Mouse (Mus musculus) neural tube, embryonic 11.5 days (tissue): ENCODE data around the gene Cerk. TPM values are rescaled to one million over a fixed set of nuclear protein-coding genes. Genes with fewer than 3 reads are reported as not detected.

ENCODE experiments used
- ATAC-seq: fragments of 200-750 bp; cut with Nextera tagmentation; 2 replicates; pipeline ENCODE4 v1.8.0; 2017; ENCODE audit warnings: moderate number of reproducible peaks, mild to moderate bottlenecking, moderate TSS enrichment, moderate library complexity; ENCODE audit not compliant: insufficient read depth, low FRiP score, low TSS enrichment
- DNase-seq: peaks from one replicate; pipeline ENCODE4 v3.0.0-alpha.2; 2015; ENCODE audit warnings: low spot score
- H3K27ac ChIP-seq: fragments of 300-500 bp; sonication (generic); 2 replicates; pipeline ENCODE4 v1.5.1; 2014; ENCODE audit warnings: low read depth, mild to moderate bottlenecking, low read length
- H3K27me3 ChIP-seq: fragments of 300-500 bp; sonication (generic); 2 replicates; pipeline ENCODE4 v1.6.1; 2014; ENCODE audit warnings: mild to moderate bottlenecking, low read length, mixed read lengths; ENCODE audit not compliant: control insufficient read depth, insufficient read depth
- H3K36me3 ChIP-seq: fragments of 300-500 bp; sonication (generic); 2 replicates; pipeline ENCODE4 v1.6.1; 2014; ENCODE audit warnings: mild to moderate bottlenecking, low read length, moderate library complexity, mixed read lengths; ENCODE audit not compliant: control insufficient read depth, insufficient read depth
- H3K4me1 ChIP-seq: fragments of 300-500 bp; sonication (generic); 2 replicates; pipeline ENCODE4 v1.6.1; 2014; ENCODE audit warnings: low read length, mixed read lengths; ENCODE audit not compliant: control insufficient read depth, insufficient read depth
- H3K4me2 ChIP-seq: fragments of 300-500 bp; sonication (generic); 2 replicates; pipeline ENCODE4 v1.6.1; 2014; ENCODE audit warnings: low read depth, mild to moderate bottlenecking, moderate library complexity
- H3K4me3 ChIP-seq: fragments of 300-500 bp; sonication (generic); 2 replicates; pipeline ENCODE4 v1.5.1; 2014; ENCODE audit warnings: low read depth, low read length
- H3K9ac ChIP-seq: fragments of 300-500 bp; sonication (generic); 2 replicates; pipeline ENCODE4 v1.6.1; 2014; ENCODE audit warnings: mild to moderate bottlenecking, low read length
- H3K9me3 ChIP-seq: fragments of 300-500 bp; sonication (generic); 2 replicates; pipeline ENCODE4 v1.6.1; 2016; ENCODE audit warnings: low read length; ENCODE audit not compliant: control insufficient read depth
- WGBS: fragments of 180-500 bp; shearing (Covaris S2); extraction: QIAGEN DNeasy Blood & Tissue Kit; methylation state at CpG from one replicate; pipeline ENCODE4 v1.1.7; 2014; 5-methylcytosine and 5-hydroxymethylcytosine counted together
- polyA plus RNA-seq: library from polyadenylated mRNA; unstranded; fragments of >200 nt; fragmentation: Nextera tagmentation; extraction: Ambion mirVana; gene quantifications from 2 replicates; pipeline ENCODE4 v1.2.1, GENCODE M21; 2014

The Cerk gene
- polyA plus RNA-seq, 1 experiment from 2014 or later: 26.8 TPM

DNA sequence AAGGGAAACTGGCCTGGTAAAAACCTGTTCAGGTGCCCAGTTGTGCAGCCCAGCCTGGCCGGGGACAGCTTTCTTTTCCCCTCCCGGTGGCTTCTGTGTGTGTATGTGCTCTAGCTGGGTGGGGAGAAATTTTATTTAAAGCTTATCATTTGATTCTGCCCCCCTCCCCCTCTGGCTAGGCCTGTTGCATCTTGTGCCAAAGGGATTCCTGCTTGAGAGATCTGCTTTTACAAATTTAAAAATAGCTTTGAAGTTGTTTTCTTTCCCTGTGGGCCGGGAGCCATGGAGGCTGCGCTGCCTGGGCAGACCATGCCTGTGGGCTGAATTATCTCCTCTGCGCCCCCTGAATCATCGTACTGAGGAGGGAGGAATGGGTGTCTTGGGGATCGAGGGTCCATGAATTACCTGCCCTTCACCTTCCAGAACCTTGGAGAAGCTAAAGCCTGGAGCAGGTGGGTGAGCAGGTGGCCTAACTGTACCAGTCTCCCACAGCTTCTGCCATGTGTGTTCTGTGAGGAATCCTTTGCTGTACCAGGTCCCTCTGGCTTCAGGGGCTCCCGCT, 76.2 kb downstream of the Cerk start:
- no peaks in the 10 kb centered on the region for H3K36me3 ChIP-seq
- H3K9ac ChIP-seq: no peak overlapping the region
- no peaks in the 10 kb centered on the region for H3K9me3 ChIP-seq
- no peak overlapping the region for H3K4me3 ChIP-seq
- peaks cover 11% of the 10 kb centered on the region; the same call in 1 of the 2 replicates for H3K4me1 ChIP-seq
- DNase-seq (no peak), ATAC-seq (no peak)
- H3K27me3 ChIP-seq: no peaks in the 10 kb centered on the region
- H3K4me2 ChIP-seq: no peak overlapping the region
- 88% methylated on average over 8 of the region's 8 CpGs for WGBS
- H3K27ac ChIP-seq: no peak overlapping the region

DNA sequence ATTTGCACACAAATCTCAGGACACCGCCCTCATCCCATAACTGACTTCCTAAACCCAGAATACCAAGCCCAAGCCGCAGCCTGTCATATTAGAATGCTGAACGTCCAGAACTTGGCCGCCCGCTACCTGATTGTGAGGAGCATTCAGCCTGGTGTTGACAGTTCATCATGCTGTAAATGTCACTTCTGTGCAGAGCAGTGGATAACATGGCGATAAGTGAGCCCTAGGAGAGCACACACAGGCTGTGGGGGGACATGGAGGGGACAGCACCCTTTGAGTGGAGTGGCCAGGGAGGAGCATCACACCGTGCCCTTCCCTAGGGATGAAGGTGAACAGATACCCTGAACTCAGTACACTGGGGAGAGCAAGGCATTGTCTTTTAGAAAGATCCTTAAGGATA, 76.7 kb downstream of the Cerk start:
- ATAC-seq: no peak
- H3K9me3 ChIP-seq: no peaks in the 10 kb centered on the region

DNA sequence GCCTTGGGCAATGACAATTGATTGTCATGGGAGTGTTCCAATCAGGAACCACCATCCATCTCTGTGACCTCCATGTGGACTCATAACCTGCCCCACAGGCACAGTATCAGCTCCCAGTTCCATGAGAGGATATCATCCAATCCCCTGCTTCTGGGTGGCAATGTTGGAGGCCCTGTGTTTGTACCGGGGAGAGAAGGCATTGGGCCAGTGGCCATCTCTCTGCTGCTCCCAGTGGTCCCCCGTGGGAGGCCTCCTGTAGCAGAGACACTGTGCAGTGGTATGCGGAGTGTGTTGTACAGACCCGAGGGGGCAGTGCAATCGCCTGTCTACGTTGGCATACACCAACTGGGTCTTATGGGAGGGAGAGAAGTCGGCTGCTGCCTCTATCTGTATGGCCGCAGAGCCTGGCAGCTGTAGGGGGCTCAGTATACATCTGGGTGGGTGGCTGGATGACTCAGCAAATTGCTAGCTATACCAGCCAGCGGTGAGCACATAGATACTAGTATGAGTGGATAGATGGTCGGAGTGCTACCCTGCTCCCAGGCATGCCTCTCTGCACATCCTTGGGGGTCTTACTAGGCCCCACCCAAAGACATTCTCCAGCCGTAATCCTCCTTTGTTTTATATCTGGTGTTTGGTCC, 78.0 kb downstream of the Cerk start:
- Histone ChIP-seq H3K9me3 (no peaks in the 10 kb centered on the region), H3K4me3 (no peak overlapping the region), H3K4me2 (no peak overlapping the region), H3K27ac (no peak overlapping the region), H3K9ac (no peak overlapping the region), H3K4me1 (peaks cover 6% of the 10 kb centered on the region; the same call in 1 of the 2 replicates), H3K36me3 (no peaks in the 10 kb centered on the region), H3K27me3 (no peaks in the 10 kb centered on the region)
- DNase-seq (no peak), ATAC-seq (no peak)
- 83% methylated on average over 11 of the region's 11 CpGs for WGBS

More for the DNA sequence above, 76.7 kb downstream of the Cerk start:
- Histone ChIP-seq H3K4me3 (no peak overlapping the region), H3K27me3 (no peaks in the 10 kb centered on the region), H3K36me3 (no peaks in the 10 kb centered on the region), H3K9ac (no peak overlapping the region), H3K4me1 (peaks cover 11% of the 10 kb centered on the region; the same call in 1 of the 2 replicates), H3K27ac (no peak overlapping the region), H3K4me2 (no peak overlapping the region)
- WGBS: 84% methylated on average over 7 of the region's 7 CpGs
- no peak for DNase-seq

DNA sequence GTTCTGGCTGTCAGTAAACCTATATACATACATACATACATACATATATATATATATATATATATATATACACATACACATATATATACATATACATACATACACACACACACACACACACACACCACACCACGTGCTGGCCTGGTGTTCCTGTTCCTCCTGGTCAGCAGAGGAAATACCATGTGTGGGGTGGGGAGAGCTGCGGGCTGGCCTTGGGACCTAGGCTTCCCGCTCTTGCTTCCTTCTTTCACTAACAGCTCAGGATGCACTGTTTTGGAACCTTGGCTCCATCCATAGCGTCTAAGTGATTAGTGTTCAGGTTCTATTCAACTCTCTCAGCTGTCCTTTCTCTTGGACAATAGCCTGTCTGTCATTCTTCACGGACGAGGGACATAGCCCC, 80.2 kb downstream of the Cerk start:
- Histone ChIP-seq H3K9ac (no peak overlapping the region), H3K4me3 (no peak overlapping the region), H3K27me3 (no peaks in the 10 kb centered on the region), H3K36me3 (no peaks in the 10 kb centered on the region), H3K4me2 (no peak overlapping the region), H3K9me3 (no peaks in the 10 kb centered on the region), H3K4me1 (no peaks in the 10 kb centered on the region), H3K27ac (no peak overlapping the region)
- 80% methylated on average over 6 of the region's 6 CpGs for WGBS
- DNase-seq (no peak), ATAC-seq (no peak)

DNA sequence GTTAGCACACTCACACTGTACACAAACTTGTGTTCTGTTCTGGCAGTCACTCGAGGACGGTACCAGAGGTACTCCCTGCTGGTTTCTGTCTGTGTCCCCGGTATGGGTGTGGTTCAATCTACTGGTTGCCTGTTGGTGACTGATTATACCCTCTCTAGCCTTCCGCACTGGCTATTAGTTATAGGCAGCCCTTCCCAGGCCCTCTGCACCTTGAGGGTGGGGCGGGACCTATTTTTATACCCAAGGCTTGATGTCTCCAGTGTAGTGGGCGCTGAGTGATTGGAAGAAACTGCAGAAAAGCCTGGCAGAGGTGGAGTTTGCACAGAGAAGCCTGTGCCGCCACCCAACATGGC, 80.6 kb downstream of the Cerk start:
- H3K4me1 ChIP-seq: no peaks in the 10 kb centered on the region
- H3K27me3 ChIP-seq: no peaks in the 10 kb centered on the region
- no peak overlapping the region for H3K4me3 ChIP-seq
- H3K27ac ChIP-seq: no peak overlapping the region
- no peak for ATAC-seq
- no peak overlapping the region for H3K4me2 ChIP-seq
- DNase-seq: no peak
- H3K36me3 ChIP-seq: no peaks in the 10 kb centered on the region
- WGBS: 88% methylated on average over 7 of the region's 7 CpGs
- H3K9me3 ChIP-seq: no peaks in the 10 kb centered on the region
- no peak overlapping the region for H3K9ac ChIP-seq

DNA sequence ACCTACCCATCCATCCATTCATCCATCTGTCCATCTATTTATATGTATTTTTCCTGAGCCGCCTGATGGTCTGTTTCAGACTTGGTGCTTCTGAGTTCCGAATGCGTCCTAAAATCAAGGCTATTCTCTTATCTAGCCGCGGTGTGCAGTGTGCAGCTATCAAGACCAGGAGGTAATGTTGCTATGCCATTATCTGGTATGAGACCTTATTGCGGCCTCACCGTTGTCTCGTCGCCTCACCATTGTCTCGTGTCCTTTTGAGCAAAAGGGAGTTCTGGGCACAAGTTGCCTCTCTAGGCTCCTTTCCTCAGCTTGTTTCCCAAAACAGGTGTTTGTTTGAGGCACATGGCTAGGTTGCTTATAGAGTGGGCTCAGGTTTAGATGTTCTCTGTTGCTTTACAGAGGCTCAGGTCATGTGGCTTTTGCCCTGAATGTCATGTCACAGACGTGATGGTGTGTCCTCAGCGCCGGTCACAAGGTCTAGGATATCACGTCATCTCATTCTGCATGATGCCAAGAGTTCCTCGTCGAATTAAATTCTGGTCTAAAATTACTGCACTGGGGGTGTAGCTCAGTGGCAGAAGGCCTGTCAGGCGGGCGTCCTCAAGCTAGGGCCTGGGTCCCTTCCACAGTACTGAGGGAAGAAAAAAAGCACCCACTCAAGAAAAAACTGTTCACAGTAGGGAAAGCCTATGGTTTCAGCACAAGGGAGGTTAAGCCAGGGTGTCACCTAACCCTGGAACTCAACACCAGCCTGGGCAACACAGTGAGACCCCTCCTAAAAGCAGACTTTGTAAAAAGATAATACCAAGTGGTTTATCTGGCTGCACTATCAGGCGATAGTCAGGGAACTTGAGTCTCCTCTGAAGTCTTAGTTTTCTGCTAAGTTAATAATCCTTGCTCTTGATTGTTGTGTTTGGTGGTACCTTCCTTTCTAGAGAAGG, 81.3 kb downstream of the Cerk start:
- Histone ChIP-seq H3K4me3 (no peak overlapping the region), H3K36me3 (no peaks in the 10 kb centered on the region), H3K27ac (no peak overlapping the region), H3K9me3 (no peaks in the 10 kb centered on the region), H3K4me1 (no peaks in the 10 kb centered on the region), H3K27me3 (no peaks in the 10 kb centered on the region), H3K4me2 (no peak overlapping the region), H3K9ac (no peak overlapping the region)
- 92% methylated on average over 19 of the region's 19 CpGs for WGBS
- ATAC-seq (no peak), DNase-seq (no peak)

DNA sequence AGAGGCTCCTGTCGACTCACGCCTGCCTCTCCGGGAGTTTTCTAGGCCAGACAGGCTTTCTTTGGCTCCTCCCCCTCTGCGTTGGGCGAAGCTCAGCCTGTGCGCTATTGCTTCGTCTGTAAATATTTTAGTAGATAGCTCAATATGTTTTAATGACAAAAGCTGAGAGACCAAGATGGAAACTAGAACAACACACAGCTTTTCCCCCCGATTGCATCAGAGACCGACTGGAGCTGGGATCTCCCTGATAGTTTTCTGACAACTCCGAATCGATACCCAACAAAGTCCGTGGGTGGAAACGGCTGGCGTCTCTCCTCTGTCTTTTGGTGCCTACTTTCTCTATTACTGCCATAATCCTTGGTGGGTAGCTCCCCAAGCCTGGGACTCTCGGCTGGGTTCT, 83.6 kb downstream of the Cerk start:
- H3K36me3 ChIP-seq: no peaks in the 10 kb centered on the region
- WGBS: 92% methylated on average over 15 of the region's 15 CpGs
- DNase-seq (no peak), ATAC-seq (no peak)
- no peak overlapping the region for H3K4me3 ChIP-seq
- H3K27me3 ChIP-seq: no peaks in the 10 kb centered on the region
- H3K9ac ChIP-seq: no peak overlapping the region
- H3K9me3 ChIP-seq: no peaks in the 10 kb centered on the region
- no peak overlapping the region for H3K27ac ChIP-seq
- H3K4me1 ChIP-seq: no peaks in the 10 kb centered on the region
- no peak overlapping the region for H3K4me2 ChIP-seq

DNA sequence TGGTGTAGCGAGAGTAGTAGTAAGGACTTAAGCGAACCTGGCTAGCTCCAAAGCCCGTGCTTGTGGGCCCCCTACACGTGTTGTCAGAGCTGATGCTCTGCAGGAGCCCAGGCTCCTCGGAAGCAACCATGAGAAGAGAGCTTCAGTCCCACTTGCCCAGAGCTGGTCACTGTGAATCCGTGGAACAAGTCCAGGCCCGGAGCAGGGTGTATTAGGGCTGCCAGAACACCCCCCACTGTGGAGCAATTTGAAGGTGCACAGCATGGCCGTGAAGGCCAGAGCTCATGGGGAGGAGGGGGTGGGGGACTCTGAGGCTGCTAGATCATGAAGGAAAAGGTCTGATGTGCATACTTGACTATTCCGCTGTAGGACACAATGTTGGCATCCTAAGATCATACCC, 84.4 kb downstream of the Cerk start:
- 84% methylated on average over 9 of the region's 9 CpGs for WGBS

More for the DNA sequence above, 84.4 kb downstream of the Cerk start:
- Histone ChIP-seq H3K4me1 (no peaks in the 10 kb centered on the region), H3K27ac (no peak overlapping the region), H3K4me2 (no peak overlapping the region), H3K27me3 (no peaks in the 10 kb centered on the region), H3K36me3 (no peaks in the 10 kb centered on the region), H3K9me3 (no peaks in the 10 kb centered on the region), H3K9ac (no peak overlapping the region), H3K4me3 (no peak overlapping the region)
- ATAC-seq (no peak), DNase-seq (no peak)
